Mouse (Mus musculus): Measurements from ENCODE around the gene Slc6a17.

Slc6a17 gene

DNA sequence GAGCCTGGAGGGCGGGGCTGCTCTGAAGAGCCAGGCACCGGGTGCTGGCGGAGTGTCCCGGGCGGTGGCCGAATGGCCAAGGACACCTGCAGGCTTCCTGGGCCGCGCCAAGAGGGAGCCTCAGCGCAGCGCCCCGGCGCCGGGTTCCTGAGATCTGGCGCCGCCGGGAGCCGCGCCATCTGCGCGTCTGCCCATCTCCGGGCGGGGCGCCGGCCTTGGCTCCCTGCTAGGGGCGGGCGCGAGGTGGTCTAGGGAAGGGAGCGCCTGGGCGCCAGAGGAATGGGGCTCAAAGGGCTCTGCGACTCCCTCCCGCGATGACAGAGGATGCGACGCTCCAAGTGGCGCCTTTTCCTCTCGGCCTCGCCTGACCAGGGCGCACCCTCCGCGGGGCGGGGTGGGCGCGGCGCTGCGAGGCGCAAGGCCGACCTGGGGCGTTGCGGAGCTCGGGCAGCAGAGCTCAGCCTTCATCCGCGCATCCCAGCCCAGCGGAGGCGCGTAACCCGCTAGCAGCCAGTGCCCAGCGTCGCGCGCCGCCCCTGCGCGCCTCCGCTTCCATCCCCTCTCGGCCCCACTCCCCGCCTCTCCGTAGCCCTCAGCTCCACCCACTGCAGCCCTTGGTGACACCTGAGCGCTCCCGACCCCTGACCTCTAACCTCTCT is 57.9 kb downstream of the Slc6a17 start:
- no peak for DNase-seq

DNA sequence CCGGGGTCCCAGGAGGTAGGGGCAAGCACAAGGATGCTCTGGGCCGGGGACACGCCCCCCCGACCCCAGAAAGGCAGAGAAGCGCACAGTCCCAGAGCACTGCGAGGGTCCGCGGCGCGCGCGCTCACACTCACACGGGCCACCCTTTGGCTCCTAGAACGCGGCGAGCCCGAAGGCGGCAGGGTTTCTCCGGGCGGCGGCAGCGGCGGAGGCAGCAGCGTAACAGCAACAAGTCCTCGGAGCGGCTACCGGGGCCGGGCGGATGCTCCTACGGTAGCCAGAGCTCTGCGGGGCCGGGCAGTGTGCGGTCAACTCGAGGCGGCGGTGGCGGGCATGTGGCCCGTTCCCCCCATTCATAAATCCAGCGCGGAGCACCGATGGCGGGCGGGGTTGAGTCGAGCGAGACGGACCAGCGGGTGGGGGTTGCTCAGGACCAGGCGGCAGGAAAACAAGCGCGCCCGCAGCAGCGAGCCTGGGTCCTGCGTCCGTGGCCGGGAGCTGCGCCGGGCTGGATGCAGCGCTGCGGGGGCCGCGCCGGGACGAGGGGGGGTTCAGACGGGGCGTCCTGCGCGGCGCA is 58.5 kb downstream of the Slc6a17 start, which contains the start of gene Kcnc4:
Gene Kcnc4, minus strand, starts transcription at position 357 of the 577 bp plus-strand sequence.
- DNase-seq: no peak

DNA sequence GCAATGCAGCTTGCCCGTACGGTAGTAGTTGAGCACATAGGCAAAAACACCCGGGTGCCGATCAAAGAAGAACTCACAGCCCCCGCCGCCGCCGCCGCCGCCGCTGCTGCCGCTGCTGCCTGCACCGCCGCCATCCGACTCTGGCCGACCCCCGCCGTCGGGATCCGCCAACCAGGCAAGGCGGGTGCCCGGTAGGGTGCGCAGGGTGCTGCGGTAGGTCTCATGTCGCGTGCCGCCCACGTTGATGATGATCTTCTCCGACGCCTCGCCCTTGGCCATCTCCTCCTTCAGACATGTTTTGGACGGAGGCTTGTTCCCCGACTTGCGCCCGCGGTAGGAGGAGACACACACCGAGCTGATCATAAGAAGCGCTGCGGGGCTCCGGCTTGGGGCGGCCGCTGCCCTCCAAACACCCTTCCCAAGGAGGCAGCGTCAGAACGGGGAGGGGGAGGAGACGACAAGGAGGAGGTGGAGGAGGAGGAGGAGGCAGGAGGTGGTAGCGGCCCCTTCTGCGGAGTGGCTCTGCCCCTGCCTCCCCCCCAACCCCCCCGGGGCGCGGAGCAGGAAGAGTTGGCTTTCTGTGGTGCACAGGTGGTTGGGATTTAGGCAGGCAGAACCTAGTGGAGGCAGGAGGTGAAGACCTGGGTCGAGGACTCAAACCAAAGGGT is 59.2 kb downstream of the Slc6a17 start:
- peak; percentile 17 for DNase-seq

DNA sequence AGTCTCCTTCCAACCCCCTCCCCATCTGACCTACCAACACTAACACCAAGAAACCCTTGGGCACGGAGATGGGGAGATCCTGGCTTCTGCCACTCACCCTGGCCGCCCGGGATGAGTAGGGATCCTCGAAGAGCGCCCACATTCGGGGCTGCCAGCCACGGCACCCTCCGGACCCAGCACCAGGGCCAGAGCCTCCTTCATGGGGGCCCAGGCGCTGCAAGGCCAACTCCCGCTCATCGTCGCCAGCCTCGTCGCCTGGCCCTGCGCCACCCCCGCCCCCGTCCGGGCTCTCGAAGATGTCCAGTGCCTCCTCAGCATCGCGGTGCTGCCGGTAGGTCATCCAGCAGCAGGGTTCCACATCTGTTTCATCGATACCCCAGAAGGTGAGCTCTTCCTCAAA is 59.7 kb downstream of the Slc6a17 start:
- no peak for DNase-seq

DNA sequence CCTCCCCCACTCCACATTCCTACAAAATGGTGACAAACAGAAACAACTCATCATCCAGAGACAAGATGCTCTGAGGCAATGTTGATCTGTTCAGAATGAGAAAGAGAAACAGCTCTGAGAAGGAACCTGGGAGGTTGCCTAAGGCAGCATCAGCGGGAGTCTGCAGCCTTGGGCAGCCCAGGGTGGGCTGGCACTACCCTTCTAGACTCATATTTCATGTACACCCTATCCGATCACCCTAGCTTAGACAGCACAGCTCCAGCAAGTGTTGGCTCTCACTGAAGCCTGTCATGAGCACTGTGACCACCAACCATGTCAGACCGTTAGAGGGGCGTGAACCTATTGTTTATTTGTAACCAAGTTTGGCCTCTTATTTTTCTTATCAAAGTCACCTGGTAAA is 63.5 kb downstream of the Slc6a17 start:
- no peak for DNase-seq

DNA sequence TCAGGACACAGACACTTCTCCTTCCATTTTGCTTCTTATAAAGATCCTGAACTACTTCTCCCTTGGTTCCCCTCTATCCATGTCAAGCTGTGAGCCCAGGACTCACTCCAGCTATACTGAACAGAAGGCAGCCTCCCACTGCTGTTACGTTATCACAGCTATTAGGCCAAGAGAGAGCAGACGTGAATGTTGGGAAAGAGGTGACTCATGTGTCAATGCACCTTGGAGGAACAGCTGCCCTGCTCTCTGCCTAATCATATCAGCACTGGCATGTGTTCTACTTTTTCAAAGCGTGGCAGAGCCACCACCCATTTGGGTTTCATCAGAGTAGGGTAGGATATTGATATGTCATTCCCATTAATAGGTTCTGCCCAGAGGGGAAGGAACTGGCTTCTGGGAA is 71.0 kb downstream of the Slc6a17 start:
- DNase-seq: no peak

DNA sequence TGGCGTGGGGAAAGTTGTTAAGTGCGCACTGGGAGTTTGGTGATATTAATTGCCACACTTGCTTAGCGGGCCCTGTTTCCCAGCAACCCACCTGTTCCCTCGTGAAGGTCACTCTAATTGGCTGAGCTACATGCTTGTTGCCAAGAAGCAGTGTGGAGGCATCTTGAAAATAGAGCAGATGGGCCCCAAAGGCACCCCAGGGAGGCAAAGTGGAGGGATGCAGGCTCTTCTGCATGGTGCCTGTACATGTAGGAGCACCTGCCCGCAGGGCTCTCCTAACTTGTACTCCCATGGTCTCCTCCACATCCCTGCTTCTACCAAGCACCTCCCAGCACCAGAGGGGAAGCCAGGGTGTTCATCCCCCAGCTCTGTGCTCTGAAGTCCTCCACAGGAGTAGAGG is 74.0 kb downstream of the Slc6a17 start:
- DNase-seq: no peak

DNA sequence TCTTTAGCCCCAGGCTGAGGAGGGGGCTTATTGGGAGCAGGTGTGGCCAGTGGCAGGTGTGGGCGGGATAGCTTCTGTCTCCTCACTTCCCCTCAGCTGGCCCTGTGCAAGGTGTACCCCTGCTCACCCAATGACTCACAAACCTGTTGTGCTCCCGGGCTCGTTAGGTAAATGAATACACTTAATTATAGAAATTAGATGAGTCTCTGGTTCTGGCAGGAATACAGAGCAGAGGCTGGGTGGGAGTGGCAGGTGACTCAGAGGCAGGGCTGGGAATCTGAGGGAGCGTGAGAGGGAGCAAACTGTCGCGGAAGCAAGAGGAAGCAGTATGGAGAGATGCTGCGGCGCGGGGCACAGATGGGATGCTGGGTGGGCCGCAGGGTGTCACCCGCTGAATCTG is 75.6 kb downstream of the Slc6a17 start:
- no peak for DNase-seq

DNA sequence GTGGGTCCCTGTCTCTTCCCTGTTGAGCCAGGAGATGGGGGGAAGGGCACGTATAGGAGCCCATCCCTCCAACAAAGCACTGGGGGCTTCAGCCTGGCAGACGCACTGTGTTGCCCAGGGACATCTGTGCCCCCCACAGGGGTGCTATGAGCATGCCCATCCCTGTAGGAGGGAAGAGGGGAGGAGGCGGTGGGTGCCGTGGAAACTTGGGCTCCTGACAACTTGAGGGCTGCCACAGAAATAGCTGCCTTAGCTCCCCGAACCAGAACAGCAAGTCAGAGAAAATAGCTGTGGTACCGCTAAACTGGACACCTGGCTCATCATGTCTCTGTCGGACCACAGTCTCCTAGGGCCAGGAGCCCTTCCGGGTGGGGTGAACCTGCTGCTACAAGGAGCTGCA is 76.5 kb downstream of the Slc6a17 start:
- DNase-seq: no peak

DNA sequence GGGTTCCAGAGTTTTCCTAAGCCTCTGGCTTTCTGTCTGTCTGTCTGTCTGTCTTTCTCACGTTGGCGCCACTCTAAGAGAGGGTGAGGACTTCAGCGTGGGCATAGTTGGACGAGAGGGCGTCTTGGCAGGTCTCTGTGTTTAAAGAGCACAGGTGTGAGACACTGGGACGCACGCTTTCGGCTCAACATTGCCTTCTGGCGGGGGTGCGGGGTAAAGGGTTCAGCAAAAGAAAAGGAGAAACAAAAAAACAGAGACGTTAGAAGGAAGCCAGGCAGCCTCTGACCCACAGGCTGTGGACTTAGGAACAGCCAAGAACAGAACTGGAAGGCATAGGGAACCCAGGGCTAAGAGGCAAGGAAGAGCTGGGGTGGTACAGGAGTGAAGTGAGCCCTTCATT is 78.5 kb downstream of the Slc6a17 start:
- no peak for DNase-seq

DNA sequence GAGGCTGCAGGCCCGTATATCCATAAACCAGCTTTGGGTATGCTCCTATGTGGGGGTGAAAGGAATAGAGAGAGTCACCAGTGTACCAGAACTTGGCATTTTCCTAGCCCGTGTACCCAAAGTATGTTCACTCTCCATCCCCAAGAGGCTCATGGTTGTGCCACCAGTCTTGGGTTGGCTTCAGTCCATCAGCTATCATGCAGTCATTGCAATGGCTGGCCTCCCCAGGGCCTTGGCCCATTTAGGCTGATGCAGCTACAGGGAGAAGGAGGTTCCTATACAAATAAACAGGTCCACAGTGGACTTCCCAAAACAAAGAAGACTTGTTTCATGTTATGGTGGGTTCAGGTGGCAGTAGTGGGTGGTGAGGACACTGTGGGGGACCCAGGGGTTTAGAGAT is 80.2 kb downstream of the Slc6a17 start:
- DNase-seq: no peak

DNA sequence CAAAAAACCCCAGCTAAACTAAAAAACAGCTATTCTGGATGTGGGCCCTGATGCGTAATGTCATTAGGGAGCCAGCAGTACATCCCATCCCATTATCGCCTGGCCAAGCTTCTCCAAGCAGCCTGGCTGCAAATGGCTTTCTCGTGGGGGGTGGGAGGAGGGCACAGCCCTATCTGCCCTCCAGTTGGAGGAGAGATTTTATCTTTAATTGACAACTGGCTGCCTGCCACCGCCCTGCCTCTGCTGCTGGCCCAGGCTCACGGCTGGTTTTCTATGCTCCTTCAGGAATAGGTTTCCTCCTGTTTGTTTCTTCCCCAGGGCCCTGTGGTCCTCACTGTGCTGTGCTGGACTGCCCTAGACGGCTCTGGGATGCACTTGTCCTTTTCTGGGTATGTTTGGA is 81.4 kb downstream of the Slc6a17 start:
- DNase-seq: no peak

DNA sequence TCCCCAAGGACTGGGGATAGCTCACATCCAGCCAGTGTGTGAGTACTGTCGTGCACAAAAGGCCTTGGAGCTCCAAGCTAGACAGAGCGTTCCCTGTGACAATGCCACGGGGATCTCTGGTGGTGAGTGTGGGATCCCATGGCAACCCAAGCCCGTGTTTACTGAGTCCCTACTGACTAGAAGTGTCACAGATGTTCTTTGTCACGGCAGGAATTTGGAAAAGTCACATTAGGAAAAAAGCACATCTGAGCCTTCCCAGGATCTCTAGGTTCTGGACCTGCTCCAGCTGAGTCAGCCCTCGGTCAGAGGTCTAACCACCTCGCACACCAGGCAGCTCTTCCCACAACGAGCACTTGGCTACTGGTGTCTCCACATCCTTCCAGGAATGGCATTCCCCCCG is 84.2 kb downstream of the Slc6a17 start:
- DNase-seq: no peak

DNA sequence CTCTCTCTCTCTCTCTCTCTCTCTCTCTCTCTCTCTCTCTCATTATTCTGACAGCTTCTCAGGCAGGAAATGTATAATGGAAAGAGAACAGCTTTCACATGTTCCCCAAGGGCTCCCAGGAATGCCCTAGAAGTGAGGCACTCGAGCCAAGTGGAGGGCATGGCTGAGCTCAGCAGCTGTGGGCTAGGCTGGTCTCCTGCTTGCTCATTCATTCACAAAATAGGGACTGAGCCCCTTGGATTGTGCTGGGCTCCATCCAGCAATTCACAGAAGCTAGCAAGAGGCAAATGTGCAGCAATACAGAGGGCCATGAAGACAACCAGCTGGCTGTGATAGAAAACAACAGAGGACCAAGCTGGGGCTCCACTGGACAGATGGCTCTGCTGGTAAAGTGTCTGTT is 86.5 kb downstream of the Slc6a17 start:
- DNase-seq: no peak

DNA sequence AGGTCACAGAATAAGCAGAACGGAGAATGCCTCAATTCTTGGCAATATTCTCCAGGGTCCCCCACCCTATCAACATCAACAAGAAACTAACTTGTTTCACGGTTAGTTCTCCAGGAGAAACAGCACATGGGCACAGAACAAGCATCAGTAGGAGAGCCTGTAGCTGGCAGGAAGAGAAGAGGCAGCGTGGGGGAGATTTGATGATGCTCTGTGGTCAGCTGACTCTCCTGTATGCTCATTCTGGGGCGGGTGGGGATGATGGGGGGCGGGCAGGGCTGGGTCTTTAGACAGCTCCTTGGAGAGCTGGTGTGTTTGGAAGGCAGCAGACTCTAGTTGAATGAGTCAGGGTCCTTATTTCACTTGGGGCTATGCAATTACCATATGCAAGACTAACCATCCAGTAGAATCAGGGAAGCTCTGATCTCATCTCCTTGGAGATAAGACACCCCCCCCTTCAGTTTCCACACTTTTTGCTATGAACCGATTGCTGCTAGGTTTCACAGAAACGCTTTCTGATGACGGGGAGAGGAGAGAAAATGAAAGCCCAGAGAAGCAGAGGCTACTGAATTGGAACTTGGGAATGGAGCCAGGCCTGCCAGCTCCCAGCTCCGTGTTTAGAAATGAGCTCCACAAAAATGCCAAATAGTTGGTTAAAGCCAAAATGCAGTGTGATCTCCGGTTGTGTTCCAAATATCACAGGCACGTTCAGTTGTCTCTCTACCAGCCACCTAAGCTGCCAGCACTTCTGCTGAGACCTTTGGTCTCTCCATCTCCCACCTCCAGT is 93.4 kb downstream of the Slc6a17 start:
- DNase-seq: no peak

DNA sequence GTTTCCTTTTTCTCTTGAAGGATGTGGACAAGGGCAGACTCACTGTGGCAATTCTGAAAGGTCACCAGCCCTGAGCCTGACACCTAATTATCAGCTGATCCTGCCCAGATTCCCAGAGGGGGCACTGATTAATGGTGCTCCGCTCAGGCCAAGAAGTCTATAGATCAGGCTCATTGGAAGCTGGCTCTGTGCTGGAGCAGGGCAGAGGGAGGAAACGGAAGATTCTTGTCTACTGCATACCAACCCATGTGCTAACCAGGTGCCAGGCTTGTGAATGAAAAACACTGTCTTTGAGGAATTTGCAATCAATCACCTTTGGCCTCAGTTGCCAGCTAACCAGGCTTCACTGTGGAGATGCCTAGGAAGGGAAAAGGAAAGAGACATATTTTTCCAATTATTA is 97.7 kb downstream of the Slc6a17 start:
- DNase-seq: no peak

Measured in kidney, adult 11 months (tissue).